Mouse (Mus musculus) stomach, embryonic 14.5 days (tissue): ENCODE results near the gene Camkk1. TPM values are rescaled to one million over a fixed set of nuclear protein-coding genes. Genes with fewer than 3 reads are reported as not detected.

Source experiments
- ATAC-seq: fragments of 200-750 bp; cut with Nextera tagmentation; 2 replicates; pipeline ENCODE4 v1.8.0; 2017; ENCODE audit warnings: low read depth, moderate TSS enrichment; ENCODE audit not compliant: insufficient number of reproducible peaks, insufficient read depth, low FRiP score
- H3K27ac ChIP-seq: fragments of 300-500 bp; sonication (generic); 2 replicates; pipeline ENCODE4 v1.5.1; 2014; ENCODE audit warnings: mild to moderate bottlenecking, low read length, moderate library complexity, mixed read lengths
- H3K27me3 ChIP-seq: fragments of 300-500 bp; sonication (generic); 2 replicates; pipeline ENCODE4 v1.6.1; 2014; ENCODE audit warnings: low read length, control low read depth, mixed read lengths; ENCODE audit not compliant: control insufficient read depth, insufficient read depth
- H3K36me3 ChIP-seq: fragments of 300-500 bp; sonication (generic); 2 replicates; pipeline ENCODE4 v1.6.1; 2014; ENCODE audit warnings: mild to moderate bottlenecking, control low read depth, low read length, moderate library complexity, mixed read lengths; ENCODE audit not compliant: control insufficient read depth, insufficient read depth
- H3K4me1 ChIP-seq: fragments of 300-500 bp; sonication (generic); 2 replicates; pipeline ENCODE4 v1.6.1; 2014; ENCODE audit warnings: low read length, control low read depth, mixed read lengths; ENCODE audit not compliant: control insufficient read depth, insufficient read depth
- H3K4me2 ChIP-seq: fragments of 300-500 bp; sonication (generic); replicated peaks from 2 replicates; pipeline ENCODE4 v1.6.1; 2014; ENCODE audit warnings: low read depth, low read length, control low read depth
- H3K4me3 ChIP-seq: fragments of 300-500 bp; sonication (generic); 2 replicates; pipeline ENCODE4 v1.5.1; 2014; ENCODE audit warnings: low read depth, low read length, control low read depth
- H3K9ac ChIP-seq: fragments of 300-500 bp; sonication (generic); replicated peaks from 2 replicates; pipeline ENCODE4 v1.6.1; 2014; ENCODE audit warnings: low read depth, mild to moderate bottlenecking, control low read depth, low read length, moderate library complexity, mixed read lengths
- H3K9me3 ChIP-seq: fragments of 300-500 bp; sonication (generic); 2 replicates; pipeline ENCODE4 v1.6.1; 2016; ENCODE audit warnings: low read depth, low read length, control low read depth; ENCODE audit not compliant: control insufficient read depth
- WGBS: fragments of 180-500 bp; shearing (Covaris S2); extraction: QIAGEN DNeasy Blood & Tissue Kit; methylation state at CpG from one replicate; pipeline ENCODE4 v1.1.7; 2014; 5-methylcytosine and 5-hydroxymethylcytosine counted together
- polyA plus RNA-seq: library from polyadenylated mRNA; unstranded; fragments of >200 nt; fragmentation: Nextera tagmentation; extraction: Ambion mirVana; gene quantifications from 2 replicates; pipeline ENCODE4 v1.2.1, GENCODE M21; 2014

The Camkk1 gene
- polyA plus RNA-seq, 1 experiment from 2014 or later = 5.0 TPM

- 88% methylated on average over 2 of the region's 2 CpGs for WGBS
- no peak for ATAC-seq
- no peak overlapping the region for H3K27ac ChIP-seq
These were observed 72.0 kb downstream of the Camkk1 start for GRCm38 (mm10) chr11:73090826-73091225.

More at GRCm38 (mm10) chr11:73090826-73091225, 72.0 kb downstream of the Camkk1 start:
- H3K4me1 ChIP-seq = no peaks in the 10 kb centered on the region
- no peaks in the 10 kb centered on the region for H3K27me3 ChIP-seq
- no peak overlapping the region for H3K9ac ChIP-seq
- H3K4me2 ChIP-seq = no peak overlapping the region
- H3K36me3 ChIP-seq = no peaks in the 10 kb centered on the region
- no peaks in the 10 kb centered on the region for H3K9me3 ChIP-seq
- H3K4me3 ChIP-seq = no peak overlapping the region

Other genes starting within 250 kb of the Camkk1 start
- 4.1 and 5.3 TPM in 2 replicates for gene Cyb5d2, start 222.9 kb upstream of the Camkk1 start, polyA plus RNA-seq
- 12.7 and 13.8 TPM in 2 replicates for gene Zzef1, start 222.8 kb upstream of the Camkk1 start, polyA plus RNA-seq
- gene Atp2a3, start 57.8 kb upstream of the Camkk1 start, polyA plus RNA-seq = 16.2 and 17.3 TPM in 2 replicates
- gene P2rx1, start 19.9 kb upstream of the Camkk1 start, polyA plus RNA-seq = 2.2 and 8.0 TPM in 2 replicates
- 13.6 and 15.1 TPM in 2 replicates for gene Ncbp3, start 28.8 kb downstream of the Camkk1 start, polyA plus RNA-seq
- gene Itgae, start 71.6 kb downstream of the Camkk1 start, polyA plus RNA-seq = 0.13 and 0.51 TPM in 2 replicates
- gene Haspin, start 119.3 kb downstream of the Camkk1 start, polyA plus RNA-seq = 13.3 and 14.2 TPM in 2 replicates
- 0.17 and 0.20 TPM in 2 replicates for gene P2rx5, start 141.4 kb downstream of the Camkk1 start, polyA plus RNA-seq
- gene Emc6, start 158.0 kb downstream of the Camkk1 start, polyA plus RNA-seq = 111 and 116 TPM in 2 replicates
- gene Tax1bp3, start 158.1 kb downstream of the Camkk1 start, polyA plus RNA-seq = 241 and 253 TPM in 2 replicates
- gene Ctns, start 180.0 kb downstream of the Camkk1 start, polyA plus RNA-seq = 20.0 and 20.7 TPM in 2 replicates
- 1.8 TPM in 2 replicates for gene Shpk, start 180.5 kb downstream of the Camkk1 start, polyA plus RNA-seq
- gene Trpv1, start 215.3 kb downstream of the Camkk1 start, polyA plus RNA-seq = 0.13 TPM in 1 of 2 replicates, not detected in the other
- gene Trpv3, start 248.4 kb downstream of the Camkk1 start, polyA plus RNA-seq = 0.12 and 0.42 TPM in 2 replicates